Mouse (Mus musculus) adrenal gland, postnatal 36 days (tissue): ENCODE results near the gene Nalcn. TPM values are rescaled to one million over a fixed set of nuclear protein-coding genes. Genes with fewer than 3 reads are reported as not detected.

Source experiments
- total RNA-seq, 2 experiments: library from RNA; stranded (reverse); gene quantifications; 2 replicates each; pipeline ENCODE4 v1.2.3; 2021

Nalcn gene
- total RNA-seq, 2 experiments from 2014 or later = 4.3 to 4.6 TPM

Other genes starting within 250 kb of the Nalcn start
- 1 to 10 TPM; 1.9 to 3.7 TPM for gene Itgbl1, start 32.8 kb upstream of the Nalcn start, total RNA-seq